Mouse (Mus musculus) heart, adult 2 months (tissue): Measurements from ENCODE around the gene Myof.

Experiments
- CTCF ChIP-seq: fragments of 200-600 bp; IDR thresholded peaks from 2 replicates; pipeline ENCODE4 v1.8.1; 2022; ENCODE audit warnings: antibody characterized with exemption, mild to moderate bottlenecking, moderate library complexity
- POLR2A ChIP-seq: fragments of 200-500 bp; IDR thresholded peaks from 2 replicates; pipeline ENCODE4 v1.6.1; 2011; ENCODE audit warnings: mild to moderate bottlenecking, low read depth, low read length, control low read depth; ENCODE audit not compliant: insufficient read depth

DNA sequence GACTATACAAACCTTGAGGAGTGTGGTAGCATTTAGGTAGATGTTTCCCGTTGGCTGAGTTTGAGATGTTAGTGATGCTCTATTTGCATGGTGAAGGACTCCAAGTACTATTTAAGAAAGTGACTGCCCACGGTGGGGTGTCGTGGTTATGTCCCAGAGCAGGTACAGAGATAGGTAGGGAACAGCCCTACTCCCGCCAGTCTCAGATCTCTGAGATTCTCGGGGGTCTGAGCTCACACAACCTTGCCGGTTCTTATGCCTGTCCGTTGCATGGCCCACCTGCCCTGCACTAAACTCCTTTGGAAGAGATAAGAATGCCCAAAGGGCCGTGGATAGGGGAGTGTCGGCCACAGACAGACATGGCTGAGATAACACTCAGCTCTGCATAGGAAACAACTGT is 12.2 kb downstream of the Myof start:
- TF ChIP-seq CTCF (no peak), POLR2A (no peak)
